Mouse (Mus musculus) activated CD4-positive, CD25-positive, alpha-beta regulatory T cell, adult 4 months (primary cell): Measurements from ENCODE around the gene Setdb1. TPM values are rescaled to one million over a fixed set of nuclear protein-coding genes. Genes with fewer than 3 reads are reported as not detected.

Experiments
- ATAC-seq: one replicate; pipeline ENCODE4 v1.8.0; 2017
- polyA plus RNA-seq, 2 experiments: library from polyadenylated mRNA; unstranded; fragments of 100-300 nt; shearing (Covaris generic); gene quantifications; one replicate each; pipeline ENCODE4 v1.2.1; 2017

The Setdb1 gene
- polyA plus RNA-seq, 2 experiments from 2014 or later: 16.9 to 25.5 TPM

DNA sequence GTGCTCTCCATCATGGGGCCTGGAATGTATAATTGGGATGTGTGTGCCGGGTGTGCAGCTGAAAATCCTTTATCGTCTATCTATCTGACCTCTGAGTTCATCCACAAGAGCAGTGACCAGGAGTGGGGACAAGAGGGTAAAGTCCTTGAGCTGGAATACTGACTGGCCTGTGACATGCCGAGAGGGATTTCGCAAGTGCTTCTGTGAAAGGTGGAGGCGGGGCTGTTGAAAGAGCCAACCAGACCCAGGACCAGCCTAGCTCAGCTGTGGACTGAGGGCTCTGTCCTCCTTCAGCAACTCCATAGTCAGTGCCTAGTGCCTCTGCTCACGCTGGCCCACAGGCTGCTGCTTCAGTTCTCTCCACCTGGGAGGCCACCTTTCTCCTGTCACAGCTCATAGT is 38.5 kb downstream of the Setdb1 start:
- ATAC-seq: no peak

DNA sequence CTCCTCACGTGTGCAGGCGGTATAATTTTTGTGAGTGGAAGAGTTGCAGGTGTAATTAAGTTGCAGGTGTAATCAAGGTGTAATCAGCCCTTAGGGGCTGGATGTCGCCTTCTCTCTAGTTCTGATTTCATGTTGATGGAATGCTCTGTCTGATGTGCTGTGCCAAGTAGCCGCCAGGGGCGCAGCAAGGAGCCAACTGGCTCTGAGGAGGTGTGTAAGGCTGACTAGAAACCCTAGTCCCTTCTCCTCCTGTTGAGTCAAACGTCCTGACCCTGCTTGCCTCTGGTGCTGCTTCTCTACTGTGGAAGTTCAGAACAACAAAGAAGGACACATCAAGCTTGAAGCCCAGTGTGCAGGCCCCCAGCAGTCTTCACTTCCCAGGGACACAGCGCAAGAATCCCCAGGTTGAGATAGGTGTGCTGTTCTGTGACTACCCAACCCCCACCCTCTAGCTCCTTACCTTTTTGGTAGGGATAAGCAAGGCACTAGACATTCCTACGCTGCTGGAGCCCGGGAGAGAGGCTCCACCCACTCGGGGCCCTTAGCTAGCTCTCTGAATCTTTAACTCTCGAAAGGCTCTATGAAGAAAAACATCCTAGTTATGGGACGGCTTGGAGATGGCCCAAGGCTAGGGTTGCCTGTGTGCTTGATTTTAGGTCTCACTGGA is 39.5 kb downstream of the Setdb1 start:
- ATAC-seq: peak; percentile 38

DNA sequence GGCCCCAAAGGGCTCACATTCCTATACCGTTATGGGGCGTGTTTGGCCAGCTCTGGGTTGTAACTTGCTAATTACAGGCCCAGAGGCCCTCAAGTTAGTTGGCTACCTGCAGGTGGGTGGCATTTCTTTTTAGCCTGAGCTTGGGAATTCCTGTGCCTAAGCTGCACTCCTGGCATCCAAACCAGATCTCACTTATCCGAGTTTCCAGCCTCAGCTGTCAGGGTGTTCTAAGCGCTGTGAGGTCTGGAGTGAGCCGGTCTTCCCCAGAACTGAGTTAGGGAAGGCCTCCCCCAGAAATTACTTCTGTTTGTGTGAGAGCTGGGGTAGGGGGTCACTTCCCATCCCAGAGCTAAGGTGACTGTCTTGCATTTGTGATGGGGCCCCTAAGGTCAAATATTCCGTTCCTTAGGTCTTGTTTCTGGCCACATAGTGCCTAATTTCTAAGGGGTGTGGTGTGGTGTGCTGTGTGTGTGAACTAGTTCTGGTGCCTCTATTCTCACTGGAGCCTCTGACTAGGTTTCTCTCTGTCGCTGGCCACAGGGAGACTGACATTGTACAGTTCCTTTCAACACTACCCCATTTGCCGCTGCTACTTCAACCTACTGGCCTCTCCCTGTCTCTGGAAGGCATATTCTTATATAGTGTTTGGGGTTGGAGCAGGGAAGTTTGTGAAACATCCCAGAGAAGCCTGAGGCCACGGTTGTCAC is 41.0 kb downstream of the Setdb1 start:
- ATAC-seq: no peak

DNA sequence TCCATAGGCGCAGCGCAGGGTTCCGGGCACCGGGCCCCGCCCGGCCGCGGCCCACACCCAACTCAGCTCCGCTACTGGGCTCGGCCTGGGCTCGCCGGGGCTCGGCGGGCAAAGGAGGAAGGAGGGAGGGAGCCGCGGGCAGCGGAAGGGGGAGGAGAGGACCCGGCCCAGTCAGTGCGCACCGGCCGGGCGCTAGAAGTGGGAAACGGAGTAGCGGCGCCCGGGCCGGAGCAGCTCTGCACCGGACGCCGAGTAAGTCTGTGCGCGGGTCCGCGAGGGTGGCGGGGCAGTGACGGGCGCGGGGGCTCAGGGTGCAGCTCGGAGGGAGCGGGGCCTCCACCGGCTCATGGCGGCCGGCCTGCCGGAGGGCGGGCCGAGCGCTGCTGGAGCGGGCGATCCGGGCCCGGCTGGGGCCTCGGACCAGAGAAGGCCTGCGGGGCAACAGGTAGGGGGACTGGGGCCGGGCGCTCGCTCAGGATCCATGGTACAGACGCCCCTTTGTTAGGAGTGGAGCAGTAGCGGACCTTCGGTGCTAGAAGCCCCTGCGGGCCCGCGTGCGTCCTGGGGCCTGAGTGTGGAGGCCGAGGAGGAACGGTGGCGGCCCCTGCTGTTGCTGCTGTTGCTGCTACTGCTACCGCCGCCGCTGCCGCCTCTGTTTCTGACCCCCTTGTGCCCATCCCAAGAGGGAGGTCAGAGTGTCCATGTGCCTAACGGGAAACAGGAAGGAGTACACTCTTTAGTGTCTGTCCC is 41.7 kb downstream of the Setdb1 start:
- ATAC-seq: peak; percentile 90

DNA sequence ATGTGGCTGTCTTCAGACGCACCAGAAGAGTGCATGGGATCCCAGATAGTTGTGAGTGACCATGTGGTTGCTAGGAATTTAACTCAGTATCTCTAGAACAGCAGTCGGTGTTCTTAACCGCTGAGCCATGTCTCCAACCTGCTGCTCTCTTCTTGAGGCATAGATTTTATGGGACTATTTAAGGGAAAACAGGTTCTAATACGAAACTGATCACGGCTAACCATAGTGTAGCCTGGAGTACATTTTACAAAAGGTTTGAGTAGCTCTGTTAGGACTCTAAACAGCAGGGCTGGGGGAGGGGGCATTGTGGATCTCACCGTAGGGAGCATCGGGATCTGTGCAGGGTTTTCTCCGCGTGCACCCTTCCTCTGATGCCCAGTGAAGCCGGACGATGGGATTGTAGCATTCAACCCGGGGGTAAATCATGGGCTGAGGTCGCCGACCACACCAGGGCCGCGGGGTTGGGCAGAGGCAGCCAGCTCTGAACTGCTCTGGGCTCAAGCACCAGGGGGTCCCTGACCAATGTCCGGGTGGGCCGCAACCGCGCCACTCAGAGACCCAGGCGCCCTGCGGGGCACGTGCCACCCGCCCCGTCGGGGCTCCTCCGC is 42.4 kb downstream of the Setdb1 start, which contains the start of gene Cers2:
Cers2 (plus strand) TSS at position 306 of the 608 bp plus-strand sequence.
- ATAC-seq: no peak

DNA sequence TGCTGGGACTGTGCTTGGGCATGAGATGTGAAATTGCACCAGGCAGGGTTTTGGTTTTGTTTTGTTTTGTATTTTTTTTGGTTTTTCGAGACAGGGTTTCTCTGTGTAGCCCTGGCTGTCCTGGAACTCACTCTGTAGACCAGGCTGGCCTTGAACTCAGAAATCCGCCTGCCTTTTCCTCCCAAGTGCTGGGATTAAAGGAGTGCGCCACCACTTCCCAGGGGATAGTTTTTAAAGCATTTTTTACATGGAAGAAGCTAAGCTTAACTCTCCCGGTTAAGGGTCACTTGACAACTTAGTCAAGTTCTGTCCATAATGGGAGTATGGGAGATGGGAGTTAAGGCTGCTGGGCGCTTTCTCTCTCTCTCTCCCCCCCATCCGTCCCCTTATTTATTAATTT is 42.9 kb downstream of the Setdb1 start:
- ATAC-seq: no peak

DNA sequence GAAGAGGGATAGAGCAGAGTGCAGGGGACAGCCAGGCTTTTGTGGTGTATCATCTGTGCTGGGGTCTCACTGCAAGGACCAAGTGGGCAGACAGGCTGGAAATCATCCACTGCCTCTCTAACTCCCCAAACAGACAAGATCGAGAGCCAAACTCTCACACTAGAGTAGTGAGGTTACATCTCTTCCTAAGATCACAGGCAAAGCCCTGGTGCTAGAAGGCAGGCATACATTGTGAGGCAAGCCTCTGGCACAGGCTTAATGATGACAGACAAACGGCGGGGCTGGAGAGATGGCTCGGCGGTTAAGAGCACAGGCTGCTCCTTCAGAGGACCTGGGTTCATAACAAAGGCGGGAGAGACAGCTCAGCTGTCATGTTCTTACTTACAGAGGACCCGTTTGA is 43.5 kb downstream of the Setdb1 start:
- no peak for ATAC-seq

DNA sequence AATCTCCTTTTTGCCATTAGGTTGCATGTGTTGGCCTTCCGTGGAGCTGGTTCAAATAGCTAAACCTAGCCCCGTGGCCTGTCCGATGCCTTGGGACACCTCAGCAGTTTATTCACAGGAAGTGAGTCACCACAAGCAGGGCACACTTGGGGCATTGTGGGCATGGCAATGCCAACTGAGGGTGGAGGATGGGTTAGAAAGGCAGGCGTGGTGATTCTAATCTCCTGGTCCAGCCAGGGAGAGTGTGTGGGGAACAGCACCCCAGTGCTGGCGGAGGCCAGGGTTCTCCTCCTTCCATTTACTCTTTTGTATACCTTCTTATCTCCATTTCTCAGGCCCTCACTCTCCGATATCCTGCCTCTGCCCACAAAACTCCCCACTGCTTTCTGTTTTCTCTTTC is 44.4 kb downstream of the Setdb1 start:
- ATAC-seq: no peak

DNA sequence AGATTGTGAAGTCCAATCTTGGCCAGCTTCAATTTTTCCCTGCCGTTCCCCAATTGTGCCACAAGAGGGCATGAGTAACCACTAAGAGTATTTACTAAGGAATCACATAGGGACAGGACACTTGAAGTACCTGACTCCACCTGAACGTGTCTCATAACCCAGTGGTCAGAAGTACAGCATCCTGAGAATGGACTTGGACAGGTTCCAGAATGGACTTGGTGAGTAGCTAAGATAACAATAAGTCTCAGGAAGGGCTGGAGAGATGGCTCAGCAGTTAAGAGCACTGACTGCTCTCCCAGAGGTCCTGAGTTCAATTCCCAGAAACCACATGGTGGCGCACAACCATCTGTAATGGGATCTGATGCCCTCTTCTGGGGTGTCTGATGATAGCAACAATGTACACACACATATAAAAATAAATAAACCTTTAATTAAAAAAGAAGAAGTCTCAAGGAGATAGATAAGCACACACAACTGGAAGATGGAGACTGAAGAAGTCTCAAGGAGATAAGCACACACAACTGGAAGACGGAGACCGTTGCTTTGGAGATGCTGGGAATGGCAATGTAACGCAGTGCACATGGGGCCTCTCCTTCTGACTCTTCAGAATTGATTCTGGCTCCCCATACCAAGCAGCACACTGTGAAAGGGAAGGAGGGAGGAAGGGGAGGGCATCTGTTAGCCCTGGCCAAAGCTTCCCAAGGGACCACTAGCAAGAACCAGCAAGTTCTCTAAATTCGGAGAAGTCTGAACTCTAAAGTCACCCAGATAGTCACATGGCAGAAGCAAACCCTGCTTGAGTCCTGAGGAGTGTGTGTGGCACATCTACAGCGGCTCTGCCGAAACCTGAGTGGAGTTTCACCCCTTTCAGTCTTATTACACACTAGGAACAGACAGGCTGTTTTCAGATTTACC is 45.8 kb downstream of the Setdb1 start:
- ATAC-seq: no peak

DNA sequence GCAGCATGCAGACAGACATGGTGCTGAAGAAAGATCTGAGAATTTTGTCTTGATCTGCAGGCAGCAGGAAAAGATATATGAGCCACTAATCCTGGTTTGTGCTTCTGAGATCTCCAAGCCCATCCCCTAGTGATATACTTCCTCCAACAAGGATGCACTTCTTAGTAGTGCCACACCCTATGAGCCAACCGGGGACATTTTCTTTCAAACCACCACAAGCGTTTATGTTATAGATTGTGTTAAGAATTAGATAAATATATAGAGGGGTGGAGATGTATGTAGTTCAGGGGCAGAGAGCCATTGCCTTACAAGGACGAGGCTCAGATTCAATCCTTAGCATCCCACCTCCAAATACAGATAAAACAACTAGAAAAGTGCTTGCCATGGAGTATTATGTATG is 46.5 kb downstream of the Setdb1 start:
- ATAC-seq: no peak

DNA sequence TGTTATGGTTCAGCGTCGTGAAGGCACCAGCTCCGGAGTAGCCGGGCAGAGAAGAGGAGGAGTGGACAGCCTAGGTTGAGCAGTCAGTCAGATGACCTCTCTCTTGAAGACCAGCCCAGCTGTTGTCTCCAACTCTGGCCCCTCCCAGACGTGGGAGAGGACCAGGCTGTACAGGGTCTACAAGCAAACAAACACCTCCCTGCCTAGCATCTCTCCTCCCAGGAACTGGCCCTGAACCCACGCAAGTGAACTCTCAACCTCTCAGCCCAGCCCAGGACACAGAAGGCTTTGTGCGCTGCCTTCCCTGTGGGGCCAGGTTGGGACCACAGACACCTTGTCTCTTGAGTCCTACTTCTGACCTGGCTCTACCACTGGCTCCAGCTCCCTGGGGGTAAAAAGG is 49.9 kb downstream of the Setdb1 start, which contains the start of gene Anxa9:
Anxa9 (minus strand) TSS at position 77 of the 400 bp plus-strand sequence.
- no peak for ATAC-seq

DNA sequence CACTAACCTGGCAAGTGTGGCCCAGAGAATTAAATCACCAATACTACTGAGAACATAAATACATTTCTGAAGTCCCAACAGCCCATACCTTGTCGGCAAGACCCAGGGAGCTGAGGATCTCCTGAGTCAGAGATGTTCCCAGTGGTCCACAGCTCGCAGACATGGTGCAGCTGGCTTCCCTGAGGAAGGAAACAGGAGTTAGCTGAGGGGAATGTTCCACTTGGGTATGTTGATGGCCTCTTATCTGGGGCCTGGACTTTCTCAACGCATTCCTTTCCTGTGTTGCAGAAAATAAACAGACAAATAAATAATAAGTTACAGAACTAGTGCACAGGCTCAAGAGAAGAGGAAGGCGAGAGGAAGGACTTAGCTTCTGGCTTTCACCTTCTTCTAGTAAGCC is 50.8 kb downstream of the Setdb1 start:
- ATAC-seq: no peak

DNA sequence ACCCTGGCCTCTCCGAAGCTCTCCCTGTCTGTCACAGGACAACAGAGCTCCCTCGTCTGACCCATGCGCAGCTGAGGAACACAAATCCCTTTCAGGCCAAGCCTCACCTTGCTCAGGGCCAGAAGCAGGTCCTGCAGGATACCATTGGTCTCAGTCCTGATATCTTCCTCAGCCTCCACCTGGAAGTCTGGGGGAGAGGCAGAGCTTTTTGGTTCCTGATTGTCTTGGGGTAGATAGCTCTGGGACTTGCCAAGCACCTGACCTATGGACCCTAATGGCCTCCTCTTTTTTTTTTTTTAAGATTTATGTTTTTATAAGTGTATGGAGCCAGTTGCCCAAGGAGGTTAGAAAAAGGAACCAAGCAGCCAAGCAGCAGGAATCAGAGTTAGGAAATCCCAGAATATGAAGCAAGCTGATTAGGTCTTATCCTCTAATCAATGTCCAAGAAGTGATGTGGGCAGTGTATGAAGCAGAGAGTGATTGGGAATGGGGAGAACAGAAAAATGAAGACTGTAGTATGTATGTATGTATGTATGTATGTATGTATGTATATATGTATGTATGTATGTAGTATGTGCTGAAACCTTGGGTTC is 55.7 kb downstream of the Setdb1 start:
- no peak for ATAC-seq

DNA sequence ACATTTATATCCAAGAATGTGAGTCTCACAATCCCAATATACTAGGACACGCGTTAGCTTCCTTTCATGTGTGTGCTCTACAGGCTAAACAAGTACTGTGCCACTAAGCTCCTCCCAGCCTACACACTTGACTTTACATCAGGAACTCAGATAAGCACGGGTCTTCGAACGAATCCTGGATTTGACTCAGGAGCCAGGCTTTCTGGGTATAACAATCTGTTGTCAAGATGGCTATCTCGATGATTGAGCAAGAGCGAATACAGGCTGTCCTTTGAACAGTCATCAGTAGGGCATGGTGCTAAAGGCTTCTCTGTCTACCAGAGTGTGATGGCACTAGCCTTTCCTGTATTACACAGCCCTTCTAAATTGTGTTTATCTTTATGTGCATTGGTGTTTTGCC is 59.0 kb downstream of the Setdb1 start:
- ATAC-seq: no peak

DNA sequence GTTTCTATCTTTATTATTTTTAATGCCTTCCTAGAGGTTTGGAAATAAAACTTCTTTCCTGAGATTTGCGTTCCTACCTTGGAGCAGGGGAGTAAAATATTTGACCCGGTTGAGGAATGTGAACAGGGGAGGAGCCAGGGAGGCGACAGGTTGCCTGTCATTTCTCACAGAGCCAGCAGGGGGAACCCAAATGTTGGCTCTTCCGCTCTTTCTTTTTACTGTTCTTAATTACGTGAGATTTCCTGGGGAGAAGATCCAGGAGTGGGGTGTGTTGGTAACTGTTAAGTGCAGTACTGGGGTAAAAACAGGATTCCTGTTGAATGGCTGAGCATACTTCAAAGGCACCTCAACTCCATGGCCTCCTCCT is 60.9 kb downstream of the Setdb1 start:
- ATAC-seq: peak; percentile 68

DNA sequence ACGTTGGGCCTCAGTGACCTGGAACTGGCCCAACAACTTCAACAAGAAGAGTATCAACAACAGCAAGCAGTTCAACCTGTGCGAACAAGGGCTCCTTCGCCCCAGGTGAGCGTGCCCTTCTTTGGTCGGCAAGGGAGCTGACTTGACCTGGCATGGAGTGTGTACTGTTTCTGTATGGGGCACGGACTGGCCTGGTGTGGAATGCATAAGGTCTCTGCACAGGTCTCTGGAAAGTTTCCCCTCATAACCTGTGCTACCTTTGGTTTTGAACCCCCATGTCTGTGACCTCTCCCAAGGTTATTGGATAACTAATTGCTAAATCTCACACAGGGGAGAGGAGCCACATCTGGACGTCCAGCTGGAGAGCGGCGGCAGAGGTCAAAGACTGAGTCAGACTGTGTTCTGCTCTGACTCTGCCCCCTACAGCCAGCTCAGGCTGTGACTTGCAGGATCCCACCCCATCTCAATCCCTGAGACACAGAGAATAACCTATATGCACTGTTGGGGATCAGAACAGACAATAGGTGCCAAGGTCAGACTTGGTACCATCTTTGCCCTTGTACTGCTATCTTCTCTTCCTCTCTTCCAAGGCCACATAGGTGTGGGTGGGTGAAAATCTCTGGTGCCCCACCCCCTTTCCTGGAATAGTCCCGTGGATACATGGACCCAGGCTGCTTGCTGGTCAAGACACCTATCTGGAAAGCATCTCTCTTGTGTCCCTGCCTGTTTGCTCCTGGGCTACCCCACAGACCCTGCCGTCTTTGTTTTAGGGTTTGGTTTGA is 61.5 kb downstream of the Setdb1 start:
- ATAC-seq: no peak

DNA sequence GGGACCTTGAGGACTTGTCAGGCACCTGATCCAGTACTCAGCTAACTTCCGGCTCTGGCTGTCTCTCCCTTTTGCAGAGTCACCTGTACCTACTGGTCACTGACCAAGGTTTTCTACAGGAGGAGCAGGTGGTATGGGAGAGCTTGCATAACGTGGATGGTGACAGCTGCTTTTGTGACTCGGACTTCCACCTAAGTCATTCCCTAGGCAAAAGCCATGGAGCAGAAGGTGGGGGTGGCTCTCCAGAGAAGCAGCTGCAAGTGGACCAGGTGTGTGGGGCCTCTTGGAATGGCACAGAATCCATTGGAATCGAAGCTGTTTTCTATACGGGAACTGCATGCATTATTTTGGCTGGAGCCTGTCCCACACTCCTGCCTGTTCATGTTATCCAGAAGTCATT is 62.3 kb downstream of the Setdb1 start:
- ATAC-seq: no peak

DNA sequence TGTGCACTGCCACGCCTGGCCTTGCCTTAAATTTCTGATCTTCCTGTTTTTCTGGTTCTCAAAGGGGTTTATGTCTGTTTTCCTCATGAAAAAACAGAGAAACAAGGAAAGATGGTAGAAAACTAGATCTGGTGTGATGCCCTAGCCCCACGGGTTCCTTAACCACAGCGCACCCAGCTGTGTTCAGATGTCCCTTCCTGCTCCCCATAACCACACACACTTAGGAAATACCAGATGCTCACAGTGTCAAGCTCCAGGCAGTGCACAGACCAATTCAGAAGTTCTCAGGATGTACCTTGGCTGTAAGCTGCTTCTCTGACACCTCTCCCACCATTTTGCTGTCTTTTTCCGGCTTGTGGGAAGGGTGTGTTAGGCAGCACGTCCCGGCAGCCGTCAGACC is 62.7 kb downstream of the Setdb1 start:
- ATAC-seq: no peak

DNA sequence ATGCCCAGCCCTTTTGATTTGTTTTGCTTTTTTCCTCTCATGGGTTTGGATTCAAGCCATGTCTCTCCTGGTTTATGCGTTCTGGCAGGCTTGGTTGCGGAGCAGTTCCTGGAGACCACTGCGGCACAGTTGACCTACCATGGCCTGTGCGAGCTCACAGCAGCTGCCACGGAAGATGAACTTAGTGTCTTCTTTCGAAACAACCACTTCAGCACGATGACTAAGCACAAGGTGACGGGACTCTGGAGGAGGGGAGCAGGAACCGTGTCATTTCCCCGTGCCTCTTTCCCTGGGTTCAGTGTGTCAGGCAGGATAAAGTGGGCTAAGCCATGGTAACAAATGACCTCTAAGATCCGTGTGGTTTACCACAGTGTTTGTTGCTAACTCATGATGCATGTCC is 63.5 kb downstream of the Setdb1 start:
- ATAC-seq: no peak

DNA sequence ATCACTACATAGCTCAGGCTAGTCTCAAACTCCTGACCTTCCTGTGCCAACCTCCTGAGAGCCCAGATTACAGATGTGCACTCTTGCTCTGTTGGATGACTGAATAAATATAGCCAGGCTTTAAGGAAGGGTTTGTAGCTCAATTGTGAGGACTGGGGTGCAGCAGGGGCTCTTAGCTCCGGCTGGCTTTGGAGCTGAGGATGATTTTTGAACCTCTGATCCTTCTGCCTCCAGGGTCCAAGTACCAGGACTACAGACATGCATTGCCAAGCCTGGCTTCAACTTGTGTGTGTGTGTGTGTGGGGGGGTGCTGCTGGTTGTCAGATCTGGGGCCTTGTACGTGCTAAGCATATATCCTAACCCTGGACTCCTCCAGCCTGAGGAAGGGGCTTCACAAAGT is 64.1 kb downstream of the Setdb1 start:
- no peak for ATAC-seq

DNA sequence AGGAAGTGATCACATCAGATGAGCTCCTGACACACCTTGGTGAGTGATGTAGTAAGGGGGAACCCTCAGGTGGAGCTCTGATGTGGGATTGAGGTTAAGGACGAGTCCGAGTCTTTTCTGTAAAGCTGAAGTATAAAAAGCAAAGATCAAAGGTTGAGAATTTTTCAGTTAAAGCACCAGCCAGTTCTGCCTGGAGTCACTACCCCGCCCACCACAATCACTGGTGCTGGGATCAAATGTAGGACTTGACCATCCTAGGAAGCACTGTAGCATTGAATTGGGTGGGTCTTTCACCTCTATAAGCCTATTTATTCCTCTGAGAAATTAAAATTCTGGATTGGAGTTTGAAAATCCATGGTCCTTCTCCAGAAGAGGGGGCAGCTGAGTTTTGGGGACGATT is 66.0 kb downstream of the Setdb1 start:
- no peak for ATAC-seq
